Mouse (Mus musculus) heart, postnatal 0 days (tissue): ENCODE data around the gene Mical2.

Experiments used
- CTCF ChIP-seq: IDR thresholded peaks from 2 replicates; pipeline ENCODE4 v1.5.1; 2016; ENCODE audit warnings: antibody characterized with exemption, control low read depth, low read depth
- EP300 ChIP-seq: IDR thresholded peaks from 2 replicates; pipeline ENCODE4 v1.6.1; 2016; ENCODE audit warnings: antibody characterized with exemption, low read depth

DNA sequence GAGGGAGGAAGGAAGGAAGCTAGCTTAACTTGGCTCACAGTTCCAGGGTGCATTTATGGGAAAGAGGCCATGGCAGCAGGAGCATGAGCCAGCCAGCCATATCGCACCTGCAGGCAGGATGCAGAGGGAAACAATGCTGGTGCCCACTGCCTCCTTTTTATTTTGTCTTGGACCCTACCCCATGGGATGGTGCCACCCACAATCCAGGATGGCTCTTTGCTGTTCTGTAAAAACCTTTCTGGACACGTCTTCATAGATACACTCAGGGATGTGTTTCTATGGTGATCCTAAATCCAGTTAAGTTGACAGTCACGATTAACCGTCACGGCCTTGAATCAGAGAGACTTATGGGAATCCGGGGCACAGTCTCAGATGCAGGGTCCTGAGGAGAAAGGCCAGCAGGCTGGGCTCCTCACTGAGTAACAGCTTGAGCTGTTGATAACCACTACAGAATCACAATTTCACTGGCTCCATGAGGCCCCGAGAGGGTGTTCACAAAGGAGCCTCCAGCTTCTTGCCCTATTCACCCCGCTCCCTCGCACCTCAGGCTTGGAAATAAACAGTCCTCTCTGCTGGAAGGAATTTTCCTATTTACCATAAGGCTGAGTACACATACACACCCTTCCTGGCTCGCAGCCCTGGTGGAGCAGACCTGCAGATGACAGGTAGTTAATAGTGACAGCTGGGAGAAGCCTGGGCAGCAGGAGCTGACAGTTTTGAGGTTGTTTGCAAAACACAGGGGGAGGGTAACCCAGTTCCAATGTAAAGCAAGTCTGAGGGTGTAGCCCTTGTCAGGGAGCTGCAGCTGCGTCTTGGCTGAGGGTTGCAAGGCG, 218.7 kb downstream of the Mical2 start:
- no peak for TF ChIP-seq CTCF
- TF ChIP-seq EP300 = no peak
